26 mouse cellular contexts compared by ENCODE assay signal in the genomic region with DNA sequence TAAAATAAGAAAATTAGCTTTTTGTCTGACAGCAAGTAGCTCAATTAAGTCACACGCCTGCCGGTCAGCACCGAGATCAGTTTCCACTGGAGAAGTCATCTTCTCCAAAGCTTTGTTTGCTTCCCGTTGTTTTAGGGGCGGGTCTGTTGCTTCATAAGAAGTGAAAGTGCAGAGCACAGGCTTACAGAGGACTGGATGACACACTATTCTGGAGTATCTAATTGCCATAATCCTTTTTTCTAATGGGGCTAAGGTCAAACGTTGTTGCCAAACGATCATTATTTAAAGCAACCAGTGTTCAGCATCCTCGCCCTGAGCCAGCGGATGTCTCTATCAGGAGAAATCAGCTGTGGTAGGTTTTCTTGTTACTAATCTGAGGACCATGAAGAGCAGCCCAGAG.
"Had no signal": no experiment of that assay in that cellular context is flagged by ENCODE, and none has a peak within 500 bp of the region (broad histone marks: within the 10 kb centered on the region; RNA-seq: fewer than 3 reads in every experiment).

No protein-coding gene starts in this region.

- H3K4me2 ChIP-seq: heart, embryonic 11.5 days; heart, embryonic 13.5 days; heart, embryonic 15.5 days; hindbrain, embryonic 12.5 days; hindbrain, embryonic 14.5 days; intestine, embryonic 15.5 days; limb, embryonic 13.5 days; limb, embryonic 15.5 days had no signal

- H3K27me3 ChIP-seq: heart, embryonic 13.5 days; heart, embryonic 15.5 days; hindbrain, embryonic 12.5 days; intestine, embryonic 15.5 days had no signal

- ATAC-seq: hindbrain, embryonic 16.5 days; inflammation-experienced regulatory T-cells, adult 6 months; intestine, embryonic 15.5 days; intestine, postnatal 0 days had no signal

- H3K9ac ChIP-seq: heart, embryonic 13.5 days; heart, embryonic 15.5 days; hindbrain, embryonic 12.5 days; hindbrain, embryonic 14.5 days; intestine, embryonic 15.5 days; limb, embryonic 13.5 days; limb, embryonic 15.5 days had no signal

- H3K36me3 ChIP-seq: heart, embryonic 13.5 days; heart, embryonic 15.5 days; hindbrain, embryonic 10.5 days; hindbrain, embryonic 12.5 days; intestine, embryonic 15.5 days; limb, embryonic 13.5 days; limb, embryonic 15.5 days had no signal

- H3K27ac ChIP-seq: gastrocnemius, adult 2 months; heart, adult 2 months; heart, embryonic 13.5 days; heart, embryonic 15.5 days; hindbrain, embryonic 10.5 days; hindbrain, embryonic 12.5 days; hindbrain, embryonic 14.5 days; intestine, embryonic 15.5 days; layer of hippocampus, adult 2 months; limb, embryonic 13.5 days; limb, embryonic 15.5 days had no signal

- H3K4me3 ChIP-seq: gastrocnemius, adult 2 months; heart, adult 2 months; heart, embryonic 13.5 days; heart, embryonic 15.5 days; hindbrain, embryonic 10.5 days; hindbrain, embryonic 12.5 days; intestine, embryonic 15.5 days; layer of hippocampus, adult 2 months; limb, embryonic 13.5 days; limb, embryonic 15.5 days had no signal

- DNase-seq: gastrocnemius, adult 2 months; gastrocnemius, postnatal 10 days; gastrocnemius, postnatal 25 days; heart, adult 2 months; heart, postnatal 4 days; kidney, adult 18-20 months; kidney, adult 8-10 months; kidney, postnatal 10 days; kidney, postnatal 25 days; kidney, postnatal 4 days; layer of hippocampus, adult 9-11 months; layer of hippocampus, postnatal 36 days; left cerebral cortex, postnatal 4 days had no signal

- H3K4me1 ChIP-seq: heart, embryonic 13.5 days; heart, embryonic 15.5 days; hindbrain, embryonic 10.5 days; hindbrain, embryonic 12.5 days; intestine, embryonic 15.5 days had no signal

- H3K9me3 ChIP-seq: heart, embryonic 13.5 days; heart, embryonic 15.5 days; hindbrain, embryonic 10.5 days; hindbrain, embryonic 12.5 days; intestine, embryonic 15.5 days; limb, embryonic 13.5 days; limb, embryonic 15.5 days had no signal
